Mouse (Mus musculus) spleen, postnatal 0 days (tissue): ENCODE measurements around the gene Psma1. TPM values are rescaled to one million over a fixed set of nuclear protein-coding genes. Genes with fewer than 3 reads are reported as not detected.

ENCODE experiments used
- polyA plus RNA-seq: library from polyadenylated mRNA; unstranded; fragments of >200 nt; fragmentation: Nextera tagmentation; extraction: Ambion mirVana; gene quantifications from 2 replicates; pipeline ENCODE4 v1.2.1, GENCODE M21; 2015

The Psma1 gene
- polyA plus RNA-seq, result 292 and 316 TPM in 2 replicates

DNA sequence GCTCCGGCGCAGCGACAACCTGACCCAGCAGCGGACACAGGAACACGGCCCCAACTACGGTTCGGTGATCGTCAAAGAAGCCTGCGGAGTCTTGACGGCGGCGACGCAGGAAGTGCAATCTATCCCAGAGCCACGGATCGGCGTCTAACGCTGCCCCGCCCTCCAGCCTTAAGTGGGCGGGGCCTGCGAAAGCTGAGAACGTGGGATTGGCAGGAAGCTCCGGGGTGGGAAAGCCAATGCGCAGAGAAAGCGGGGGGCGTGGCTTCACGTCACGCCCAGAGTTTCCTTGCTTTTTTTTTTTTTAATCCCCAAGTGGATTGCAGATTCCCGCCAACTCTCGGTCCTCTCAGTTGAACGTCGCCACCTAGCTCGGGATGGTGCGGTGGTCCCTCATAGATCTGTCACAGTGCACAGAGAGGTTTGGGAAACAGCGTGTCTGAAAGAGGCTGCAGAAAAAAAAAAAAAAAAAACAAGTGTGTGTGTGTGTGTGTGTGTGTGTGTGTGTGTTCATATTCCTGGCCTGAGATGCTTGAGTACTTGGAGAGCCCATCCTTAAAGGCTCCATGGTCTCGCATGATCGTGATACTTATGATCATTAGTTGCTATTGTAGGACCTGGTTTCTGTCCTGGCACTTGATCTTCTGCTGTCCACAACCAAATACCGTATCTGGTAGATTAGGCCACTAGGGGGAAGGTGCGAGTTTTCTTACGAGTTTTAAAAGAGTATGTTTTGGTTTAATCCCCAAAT lies at the start of gene Psma1:
Psma1 (minus strand) TSS at position 114 of the 748 bp plus-strand sequence.

GRCm38 (mm10) chr7:114253885-114254833 lies 21.8 kb downstream of the Psma1 start, which contains the start of gene Copb1:
Copb1 (minus strand) TSS chr7:114254711.

Other genes starting within 250 kb of the Psma1 start
- gene Rras2, start 158.3 kb downstream of the Psma1 start, polyA plus RNA-seq, result 8.3 and 9.3 TPM in 2 replicates
- 45.0 and 52.5 TPM in 2 replicates for gene Copb1, start 21.4 kb downstream of the Psma1 start, polyA plus RNA-seq
- 2.4 TPM in 2 replicates for gene Pde3b, start 139.2 kb upstream of the Psma1 start, polyA plus RNA-seq